Mouse (Mus musculus) E14TG2a.4 (cell line): ENCODE results near the gene Gjb3.

Experiments used
- CTCF ChIP-seq: conservative IDR thresholded peaks from 2 replicates; pipeline ENCODE4 v1.5.1; 2014; ENCODE audit warnings: low read length
- POU5F1 ChIP-seq: IDR thresholded peaks from 2 replicates; pipeline ENCODE4 v1.6.1; 2014; ENCODE audit warnings: low read length, borderline replicate concordance

DNA sequence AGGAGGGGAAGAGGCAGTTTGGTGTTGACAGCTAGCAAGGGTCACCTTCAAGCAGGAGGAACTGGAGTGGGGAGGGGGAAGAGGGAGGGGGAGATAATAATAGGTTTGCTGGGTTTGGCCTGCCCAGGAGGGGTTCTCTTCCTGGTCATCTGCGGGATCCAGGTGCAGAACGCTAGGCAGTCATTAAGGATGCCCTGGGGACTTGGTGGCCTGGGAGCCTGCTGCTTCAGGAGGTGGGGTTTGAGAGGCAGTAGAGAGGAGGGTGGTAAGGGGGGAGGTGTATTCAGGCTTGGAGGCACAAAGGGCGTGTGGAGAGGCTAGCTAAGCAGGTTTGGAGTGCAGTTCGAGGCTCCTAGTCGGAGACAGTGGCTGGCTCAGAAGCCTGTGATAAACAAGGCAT is 34.8 kb upstream of the Gjb3 start:
- TF ChIP-seq CTCF (no peak), POU5F1 (no peak)
